Mouse (Mus musculus) heart, adult 2 months (tissue): ENCODE results near the gene Abhd16b. TPM values are rescaled to one million over a fixed set of nuclear protein-coding genes. Genes with fewer than 3 reads are reported as not detected.
A peak's percentile ranks its signal among the peaks of the same experiment; 100 is the strongest.

Source experiments
- DNase-seq, 2 experiments: peaks; one replicate each; pipeline ENCODE4 v3.0.0; 2021
- H3K27ac ChIP-seq: fragments of 200-600 bp; 2 replicates; pipeline ENCODE4 v1.8.1; 2022
- H3K27me3 ChIP-seq: fragments of 200-500 bp; 2 replicates; pipeline ENCODE4 v1.6.1; 2012; ENCODE audit warnings: mild to moderate bottlenecking, low read length, inconsistent platforms, mixed read lengths; ENCODE audit not compliant: control insufficient read depth, insufficient read depth
- H3K36me3 ChIP-seq: fragments of 200-500 bp; 2 replicates; pipeline ENCODE4 v1.6.1; 2012; ENCODE audit warnings: low read length, inconsistent platforms; ENCODE audit not compliant: control insufficient read depth, insufficient read depth
- H3K4me1 ChIP-seq: fragments of 200-500 bp; 2 replicates; pipeline ENCODE4 v1.6.1; 2011; ENCODE audit warnings: low read length; ENCODE audit not compliant: control insufficient read depth, insufficient read depth
- H3K4me3 ChIP-seq: fragments of 200-600 bp; 2 replicates; pipeline ENCODE4 v1.8.1; 2022
- H3K79me2 ChIP-seq: fragments of 200-500 bp; replicated peaks from 2 replicates; pipeline ENCODE4 v1.6.1; 2012; ENCODE audit warnings: mild to moderate bottlenecking, inconsistent platforms, low read length, moderate library complexity, mixed read lengths; ENCODE audit not compliant: control insufficient read depth, insufficient read depth
- H3K9ac ChIP-seq: fragments of 200-500 bp; 2 replicates; pipeline ENCODE4 v1.6.1; 2012; ENCODE audit warnings: low read depth, mild to moderate bottlenecking, control low read depth, inconsistent platforms, low read length, mixed read lengths
- CTCF ChIP-seq: fragments of 200-600 bp; IDR thresholded peaks from 2 replicates; pipeline ENCODE4 v1.8.1; 2022; ENCODE audit warnings: antibody characterized with exemption, mild to moderate bottlenecking, moderate library complexity
- EP300 ChIP-seq: fragments of 200-500 bp; IDR thresholded peaks from 2 replicates; pipeline ENCODE4 v1.6.1; 2011; ENCODE audit warnings: low read depth, low read length, control low read depth; ENCODE audit not compliant: insufficient read depth
- POLR2A ChIP-seq: fragments of 200-500 bp; IDR thresholded peaks from 2 replicates; pipeline ENCODE4 v1.6.1; 2011; ENCODE audit warnings: mild to moderate bottlenecking, low read depth, low read length, control low read depth; ENCODE audit not compliant: insufficient read depth
- WGBS: fragments of 180-500 bp; shearing (Covaris S2); methylation state at CpG from one replicate; pipeline ENCODE4 v1.1.7; 2018; 5-methylcytosine and 5-hydroxymethylcytosine counted together
- intact Hi-C: fragments of 180-260 bp; cut with DNase I; formaldehyde crosslinking; loops from one replicate; pipeline ENCODE4 v1.15.1; 2025
- polyA plus RNA-seq: library from polyadenylated mRNA; depleted of rRNA; stranded (reverse); fragments of >200 nt; gene quantifications from 2 replicates; pipeline ENCODE4 v1.2.3, GENCODE M21; 2012
- total RNA-seq, 2 experiments: library from RNA; stranded (reverse); gene quantifications; 2 replicates each; pipeline ENCODE4 v1.2.3; 2021

Gene Abhd16b
- total and polyA plus RNA-seq, 3 experiments, result not detected

- Histone ChIP-seq H3K4me3 (no peak overlapping the region), H3K36me3 (no peaks in the 10 kb centered on the region), H3K79me2 (no peaks in the 10 kb centered on the region), H3K9ac (no peak overlapping the region), H3K4me1 (peaks cover 12% of the 10 kb centered on the region), H3K27me3 (no peaks in the 10 kb centered on the region), H3K27ac (no peak overlapping the region)
- WGBS, result 49% methylated on average over 3 of the region's 3 CpGs
- TF ChIP-seq POLR2A, result no peak
- no peak for TF ChIP-seq CTCF
- TF ChIP-seq EP300, result no peak
- intact Hi-C loops, result no loop called here
- DNase-seq, result no peak
Observed at GRCm38 (mm10) chr2:181465423-181465822, 27.6 kb upstream of the Abhd16b start.

GRCm38 (mm10) chr2:181470285-181470684 lies 22.7 kb upstream of the Abhd16b start:
- WGBS, result 38% methylated on average over 2 of the region's 2 CpGs
- peak; percentile 61 to 67 for DNase-seq
- Histone ChIP-seq H3K79me2 (no peaks in the 10 kb centered on the region), H3K36me3 (peaks cover 4% of the 10 kb centered on the region), H3K27ac (peak overlapping the region; percentile 89), H3K9ac (no peak overlapping the region), H3K4me3 (no peak overlapping the region), H3K4me1 (peaks cover 25% of the 10 kb centered on the region), H3K27me3 (no peaks in the 10 kb centered on the region)
- peak; percentile 67; the same call in 1 of the 2 replicates for TF ChIP-seq EP300
- no peak for TF ChIP-seq POLR2A
- intact Hi-C loops, result loop anchor here (2.0 to 5.0 kb wide), 2 partner anchors 15 to 202 kb away; partner anchors contain the start of gene Sox18

- Histone ChIP-seq H3K4me1 (peaks cover 25% of the 10 kb centered on the region), H3K27ac (peak overlapping the region; percentile 89), H3K79me2 (no peaks in the 10 kb centered on the region), H3K4me3 (no peak overlapping the region), H3K36me3 (peaks cover 4% of the 10 kb centered on the region), H3K9ac (peak overlapping the region; percentile 41; the same call in 1 of the 2 replicates), H3K27me3 (no peaks in the 10 kb centered on the region)
- DNase-seq, result peak; percentile 77 to 85
- 8% methylated on average over 5 of the region's 5 CpGs for whole genome bisulfite sequencing
- peak; percentile 65; the same call in 1 of the 2 replicates for TF ChIP-seq EP300
- peak; percentile 50 for TF ChIP-seq CTCF
- TF ChIP-seq POLR2A, result peak; percentile 49; the same call in 1 of the 2 replicates
- intact Hi-C loops, result loop anchor here (2.0 to 5.0 kb wide), 2 partner anchors 14 to 201 kb away; partner anchors contain the start of gene Sox18
Observed at GRCm38 (mm10) chr2:181471246-181471645, 21.8 kb upstream of the Abhd16b start.

- no peaks in the 10 kb centered on the region for H3K79me2 ChIP-seq
- intact Hi-C loops, result loop anchor here (5.0 kb wide), 1 partner anchor 200 kb away; the partner anchor contains the start of gene Sox18
- no peak for TF ChIP-seq POLR2A
- no peak for TF ChIP-seq EP300
- TF ChIP-seq CTCF, result no peak
- no peak overlapping the region for H3K9ac ChIP-seq
- H3K36me3 ChIP-seq, result peaks cover 4% of the 10 kb centered on the region
- no peak overlapping the region for H3K4me3 ChIP-seq
- H3K27me3 ChIP-seq, result no peaks in the 10 kb centered on the region
- 34% methylated on average over 1 of the region's 1 CpGs for WGBS
- DNase-seq, result peak; percentile 55
- H3K4me1 ChIP-seq, result peaks cover 25% of the 10 kb centered on the region
- H3K27ac ChIP-seq, result peak overlapping the region; percentile 89
Observed at GRCm38 (mm10) chr2:181472256-181472827, 20.7 kb upstream of the Abhd16b start.

- H3K4me3 ChIP-seq, result no peak overlapping the region
- WGBS, result 16% methylated on average over 2 of the region's 2 CpGs
- H3K36me3 ChIP-seq, result peaks cover 6% of the 10 kb centered on the region
- H3K9ac ChIP-seq, result no peak overlapping the region
- no peaks in the 10 kb centered on the region for H3K79me2 ChIP-seq
- TF ChIP-seq CTCF (no peak), POLR2A (no peak), EP300 (no peak)
- intact Hi-C loops, result loop anchor here (1.0 kb wide), 1 partner anchor 25 kb away; no protein-coding TSS in a partner anchor
- H3K27me3 ChIP-seq, result no peaks in the 10 kb centered on the region
- peaks cover 27% of the 10 kb centered on the region for H3K4me1 ChIP-seq
- H3K27ac ChIP-seq, result peak overlapping the region; percentile 76
- no peak for DNase-seq
Observed at GRCm38 (mm10) chr2:181483120-181483519, 9.9 kb upstream of the Abhd16b start.
